Mouse (Mus musculus) megakaryocyte progenitor cell, adult 5-6 weeks (primary cell): ENCODE data around the gene Cfap61. TPM values are rescaled to one million over a fixed set of nuclear protein-coding genes. Genes with fewer than 3 reads are reported as not detected.

Source experiments
- ATAC-seq: replicated peaks from 2 replicates; pipeline ENCODE4 v1.8.0; 2016; ENCODE audit warnings: mild to moderate bottlenecking, moderate TSS enrichment, inconsistent platforms; ENCODE audit not compliant: poor library complexity
- total RNA-seq, 2 experiments: library from RNA; stranded (forward) in 1 of 2; stranded (reverse) in 1 of 2; fragments of 157-497, 149-512 nt in 1 of 2; fragments of 200-1000 nt in 1 of 2; gene quantifications; 2 replicates each; pipeline versions ENCODE4 v1.2.3 to v1.2.4; 2015 to 2017

Gene Cfap61
- total RNA-seq, 2 experiments from 2014 or later: 0.04 to 0.10 TPM

DNA sequence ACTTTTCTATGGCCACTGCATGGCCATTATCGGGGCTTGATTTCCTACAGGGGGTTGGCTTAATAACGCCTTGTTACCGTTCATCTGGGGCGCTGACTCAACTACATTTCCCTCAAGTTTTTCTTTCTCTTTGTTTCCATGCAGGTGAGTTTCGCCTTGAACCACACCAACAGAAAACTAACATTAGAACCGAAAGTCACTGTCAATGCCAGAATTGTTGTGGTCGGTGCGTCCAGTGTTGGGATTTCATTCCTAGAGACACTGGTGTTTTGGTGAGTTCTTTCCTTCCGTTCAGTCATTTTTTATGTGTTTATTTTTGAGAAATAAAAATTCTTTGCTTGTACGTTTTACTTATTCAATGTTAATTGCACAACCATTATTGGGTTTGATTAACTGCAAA is 142.5 kb downstream of the Cfap61 start:
- ATAC-seq: no peak

DNA sequence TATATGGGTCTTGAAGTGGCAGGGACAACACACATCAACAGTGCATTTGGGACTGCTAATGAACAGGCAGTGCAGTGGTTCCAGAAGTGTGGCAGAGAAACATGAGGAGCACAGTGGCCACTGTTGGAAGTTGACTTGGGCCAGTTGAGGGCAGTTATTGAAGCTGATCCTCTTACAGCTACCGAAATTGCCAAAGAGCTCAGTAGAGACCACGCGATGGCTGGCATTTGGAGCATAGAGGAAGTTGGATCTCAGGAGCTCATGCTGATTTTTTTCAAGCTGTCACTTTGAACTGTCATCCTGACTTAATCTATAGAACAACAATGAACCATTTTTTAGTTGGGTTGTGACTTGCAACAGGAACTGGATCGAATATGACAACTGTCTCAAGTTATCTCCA is 145.7 kb downstream of the Cfap61 start:
- ATAC-seq: peak; percentile 82

DNA sequence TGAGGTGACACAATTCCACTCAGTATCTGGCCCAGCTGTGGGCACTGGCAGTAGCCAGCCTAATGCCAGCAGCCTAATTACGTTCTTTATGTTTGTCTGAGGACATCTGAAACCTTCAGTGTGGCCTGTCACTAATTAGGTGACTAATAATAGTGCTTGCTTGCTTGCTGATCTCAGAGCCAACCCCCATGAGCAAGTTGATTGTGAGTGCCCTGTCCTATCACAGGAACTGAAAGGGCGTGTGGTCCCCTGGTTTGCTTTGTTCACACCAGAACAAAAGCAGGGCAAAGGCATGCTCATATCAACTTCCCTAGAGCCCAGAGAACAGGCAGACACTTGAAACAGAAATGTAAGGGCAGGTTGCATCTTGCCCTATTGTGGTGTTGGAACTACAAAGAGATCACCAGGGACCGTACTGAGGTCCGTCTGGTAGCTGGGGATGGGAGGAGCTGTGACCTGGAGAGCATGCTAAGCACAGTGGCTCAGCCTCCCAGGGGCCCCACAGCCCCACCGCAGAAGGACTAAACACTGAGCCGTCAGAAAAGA is 148.8 kb downstream of the Cfap61 start:
- no peak for ATAC-seq

DNA sequence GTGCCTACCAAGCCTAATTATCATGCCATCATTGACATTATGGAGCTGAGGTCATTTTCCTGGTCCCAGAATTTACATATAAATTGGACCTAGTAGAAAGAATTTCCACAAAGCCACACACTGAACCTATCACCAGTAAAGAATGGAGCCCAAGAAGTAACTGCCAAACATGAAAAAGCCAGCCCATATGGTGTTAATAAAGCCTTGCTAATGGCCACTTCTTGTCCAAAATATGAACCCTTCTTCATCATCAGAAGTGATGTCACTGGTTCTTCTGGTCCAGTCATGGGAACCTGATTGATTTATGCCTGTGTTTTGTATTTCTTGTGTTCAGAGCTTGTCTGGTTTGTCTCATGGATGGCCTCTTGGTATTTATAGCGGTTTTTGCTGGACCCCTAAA is 152.8 kb downstream of the Cfap61 start:
- ATAC-seq: no peak

DNA sequence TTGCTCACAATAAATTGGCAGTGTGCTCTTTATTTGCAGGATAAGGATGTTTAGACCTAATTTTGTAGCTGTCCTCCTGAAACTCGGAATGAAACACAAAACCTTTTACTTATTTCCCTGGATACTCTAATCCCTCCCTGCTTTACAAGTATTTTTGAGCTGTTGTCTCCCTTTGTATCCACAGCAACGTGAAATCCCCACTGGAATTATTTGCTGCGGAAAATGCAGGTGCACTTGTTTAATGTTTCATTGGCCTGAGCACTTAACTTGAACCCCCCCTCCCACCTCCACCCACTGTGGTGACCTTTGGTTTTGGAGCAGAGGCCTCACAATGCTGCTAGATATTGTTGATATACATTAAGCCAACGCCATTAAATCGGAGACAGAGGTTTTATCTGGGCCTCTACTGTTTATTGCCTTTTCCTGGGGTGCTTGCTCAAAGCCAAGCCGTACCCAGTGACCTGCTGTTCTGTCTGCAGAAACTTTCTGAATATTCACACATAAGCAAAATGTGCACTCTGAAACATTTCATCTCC is 154.6 kb downstream of the Cfap61 start:
- ATAC-seq: no peak

DNA sequence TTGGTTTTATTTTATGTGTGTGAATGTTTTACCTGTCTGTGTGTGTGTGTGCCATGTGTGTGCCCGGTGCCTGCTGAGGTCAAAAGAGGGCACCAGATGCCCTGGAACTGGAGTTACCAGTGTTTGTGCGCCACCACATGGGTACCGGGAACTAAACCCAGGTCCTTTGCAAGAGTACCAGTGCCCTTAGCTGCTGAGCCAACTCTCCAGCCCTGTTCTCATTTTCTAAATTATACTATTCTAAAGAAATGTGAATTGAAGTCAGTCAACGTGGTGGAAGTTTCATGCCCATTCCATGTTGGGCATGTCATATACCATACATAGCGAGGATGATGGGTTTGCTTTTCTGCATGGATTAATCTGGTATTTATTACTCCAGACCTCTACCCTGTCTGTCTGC is 162.9 kb downstream of the Cfap61 start:
- ATAC-seq: no peak

DNA sequence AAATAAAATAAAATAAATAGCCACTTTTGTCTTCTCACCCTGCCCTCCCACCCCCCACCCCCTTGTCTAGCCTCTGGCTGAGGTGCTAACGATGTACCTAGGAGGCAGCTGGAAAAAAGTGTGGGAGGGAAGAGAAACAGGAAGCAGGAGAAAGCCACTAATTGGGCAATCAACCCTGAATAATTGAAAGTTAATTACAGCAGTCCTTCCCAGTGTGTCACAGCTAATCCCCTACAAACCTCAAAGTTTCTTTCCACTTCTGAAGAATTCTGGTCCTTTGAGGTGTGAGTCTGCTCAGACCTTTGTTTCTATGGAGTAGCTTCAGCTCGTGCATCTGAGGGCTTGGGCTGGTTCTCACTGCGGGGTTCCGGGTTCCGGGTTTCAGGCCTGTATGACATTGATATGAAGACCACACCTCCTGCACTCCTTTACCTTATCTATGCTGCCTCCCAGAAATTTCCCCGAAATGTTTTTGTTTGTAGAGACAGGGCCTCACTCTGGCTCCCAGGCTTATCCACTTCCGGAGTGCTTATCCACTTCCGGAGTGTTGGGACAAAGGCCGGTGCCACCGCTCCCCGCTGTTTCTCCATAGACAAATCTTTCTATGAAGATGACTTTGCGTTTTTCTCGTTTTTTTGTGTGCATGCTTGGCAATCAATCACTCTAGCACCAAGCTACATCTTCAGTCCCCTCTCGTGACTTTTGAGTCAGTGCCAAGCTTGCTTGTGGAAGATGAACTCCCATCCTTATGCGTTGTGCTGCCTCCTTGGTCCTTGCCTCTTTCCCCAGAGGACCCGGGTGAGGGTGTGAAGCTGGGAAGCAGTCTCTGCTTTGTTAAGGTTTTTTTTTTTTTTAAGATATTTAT is 164.5 kb downstream of the Cfap61 start:
- peak; percentile 71 for ATAC-seq

DNA sequence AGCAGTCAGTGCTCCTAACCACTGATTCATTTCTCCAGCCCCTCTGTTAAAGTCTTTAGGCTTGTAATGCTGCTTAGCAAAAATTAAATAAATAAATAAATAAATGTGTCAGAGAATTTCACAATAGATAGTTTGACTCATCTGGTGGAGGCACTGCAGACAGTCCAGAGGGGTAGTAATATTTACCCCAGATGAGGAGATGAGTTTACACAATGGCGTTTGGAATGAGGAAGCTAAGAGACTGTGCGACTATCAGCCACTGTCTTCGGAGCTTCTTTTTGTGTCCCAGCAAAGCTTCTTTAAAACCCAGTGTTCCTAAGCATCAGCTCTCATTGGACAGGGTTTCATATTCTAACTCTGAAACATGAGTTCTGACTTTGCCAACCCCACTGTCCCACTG is 165.3 kb downstream of the Cfap61 start:
- ATAC-seq: peak; percentile 81

DNA sequence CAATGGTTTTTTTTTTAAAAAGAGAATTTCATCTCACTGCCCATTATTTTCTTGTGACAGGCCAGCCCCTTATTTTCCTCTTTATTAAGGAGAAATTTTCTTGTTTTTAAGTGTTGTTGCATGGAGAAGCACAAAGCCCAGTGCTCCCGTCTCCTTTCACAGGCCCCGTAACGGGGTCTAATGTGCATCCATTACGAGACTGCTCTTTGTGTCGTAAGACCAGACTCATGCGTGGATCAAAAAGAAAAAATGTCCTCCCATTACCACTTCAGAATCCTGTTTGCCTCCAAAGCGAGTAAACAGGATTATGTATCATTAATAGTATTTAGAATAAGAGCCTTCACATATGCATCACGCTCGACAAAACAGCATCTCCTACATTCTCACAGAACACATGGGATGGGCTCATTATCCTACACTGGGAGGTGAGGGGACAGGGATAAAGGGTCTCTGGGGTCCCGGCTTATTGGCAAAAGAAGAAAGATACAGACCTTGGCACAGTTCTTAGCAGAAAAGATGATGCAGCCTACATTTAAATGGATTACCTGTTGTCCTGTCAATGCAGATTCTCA is 166.0 kb downstream of the Cfap61 start:
- ATAC-seq: no peak

DNA sequence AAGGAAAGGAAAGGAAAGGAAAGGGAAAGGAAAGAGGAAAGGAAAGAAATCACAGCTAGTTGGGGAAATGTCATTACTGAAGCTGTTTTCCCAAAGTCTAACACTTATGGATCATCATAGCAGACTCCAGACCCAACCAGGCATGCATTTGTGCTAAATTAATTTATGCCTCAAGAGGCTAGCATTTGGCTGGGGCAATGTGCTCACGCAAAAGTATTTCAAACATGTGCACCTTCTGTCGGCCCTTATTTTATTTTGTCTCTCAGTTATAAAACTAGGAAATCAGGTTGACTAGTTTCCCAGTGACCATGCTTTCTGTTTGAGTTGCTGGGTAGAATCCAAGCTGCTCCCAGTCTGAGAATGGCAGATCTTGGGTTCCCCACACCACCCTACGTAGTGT is 168.0 kb downstream of the Cfap61 start:
- ATAC-seq: no peak

DNA sequence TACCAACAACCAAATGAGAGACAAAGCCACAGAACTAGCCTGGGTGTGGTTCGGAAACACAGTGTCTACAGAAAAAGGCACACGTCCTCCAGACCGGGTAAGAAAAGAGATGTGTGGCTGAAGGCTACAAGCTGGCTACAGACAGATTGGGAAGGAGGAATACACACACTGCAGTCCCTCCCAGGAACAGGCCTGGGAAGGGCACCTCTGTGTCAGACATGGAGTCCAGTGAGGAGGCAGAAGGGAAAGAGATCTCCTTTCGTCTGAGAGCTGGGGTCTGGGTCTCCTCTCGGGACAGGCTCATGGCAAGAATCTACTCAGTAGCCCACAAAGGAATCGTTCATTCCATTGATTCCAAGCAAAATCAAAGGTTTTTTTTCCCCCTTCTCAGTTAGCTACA is 170.8 kb downstream of the Cfap61 start:
- no peak for ATAC-seq

DNA sequence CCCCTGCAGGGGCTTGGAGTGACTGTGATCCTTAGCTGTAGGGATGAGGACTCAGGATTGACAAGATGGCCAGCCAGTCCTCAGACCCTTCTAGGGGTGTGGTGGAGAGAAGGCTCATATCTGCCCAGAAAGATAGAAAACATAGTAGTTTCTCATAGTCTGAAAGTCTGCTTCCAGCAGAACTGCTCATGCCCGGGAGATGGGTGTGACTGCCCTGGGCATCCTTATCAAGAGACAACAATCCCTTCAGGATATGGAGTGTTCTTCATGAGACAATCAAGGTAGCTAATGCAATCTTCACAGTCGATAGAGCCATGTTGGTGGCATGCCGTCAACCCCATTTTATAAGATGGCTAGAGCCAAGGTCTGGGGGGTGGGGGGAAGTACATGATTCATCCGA is 173.4 kb downstream of the Cfap61 start:
- ATAC-seq: no peak

DNA sequence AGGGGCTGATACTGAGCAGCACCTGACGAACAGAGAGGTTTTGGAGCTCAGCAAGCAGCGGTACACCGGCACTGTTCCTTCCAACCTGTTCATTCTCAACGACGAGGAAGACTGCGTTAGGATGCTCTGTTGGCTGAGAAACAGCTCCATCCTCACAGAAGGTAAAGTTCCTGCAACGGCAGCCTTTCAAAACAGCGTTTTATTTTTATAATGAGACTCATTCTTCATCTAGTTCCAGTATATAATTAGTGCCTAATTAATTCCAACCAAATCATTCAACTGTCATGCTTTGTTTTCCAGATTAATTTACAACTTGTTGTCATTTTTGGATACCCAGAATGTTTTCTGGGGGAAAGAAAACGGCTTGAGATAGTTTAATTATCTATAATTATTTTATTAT is 175.3 kb downstream of the Cfap61 start:
- no peak for ATAC-seq

DNA sequence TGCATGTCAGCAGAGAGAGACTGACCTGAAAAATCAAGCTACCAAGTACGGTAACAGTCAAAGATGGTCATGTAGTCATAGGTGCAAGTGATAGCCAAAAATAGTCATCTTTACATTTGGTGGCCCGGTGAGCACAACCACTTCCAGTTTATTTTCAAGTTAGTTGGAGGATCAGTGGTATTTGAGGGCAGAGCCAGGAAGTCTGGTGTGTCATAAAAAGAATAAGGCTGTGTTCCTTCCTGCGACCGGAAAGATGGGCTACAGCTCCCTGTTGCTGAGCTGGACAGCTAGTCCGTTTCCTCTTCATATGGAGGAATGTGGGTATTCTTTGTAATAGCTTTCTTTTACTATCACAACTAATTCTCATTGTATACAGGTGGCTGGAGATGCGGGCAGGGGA is 181.7 kb downstream of the Cfap61 start:
- peak; percentile 92 for ATAC-seq

DNA sequence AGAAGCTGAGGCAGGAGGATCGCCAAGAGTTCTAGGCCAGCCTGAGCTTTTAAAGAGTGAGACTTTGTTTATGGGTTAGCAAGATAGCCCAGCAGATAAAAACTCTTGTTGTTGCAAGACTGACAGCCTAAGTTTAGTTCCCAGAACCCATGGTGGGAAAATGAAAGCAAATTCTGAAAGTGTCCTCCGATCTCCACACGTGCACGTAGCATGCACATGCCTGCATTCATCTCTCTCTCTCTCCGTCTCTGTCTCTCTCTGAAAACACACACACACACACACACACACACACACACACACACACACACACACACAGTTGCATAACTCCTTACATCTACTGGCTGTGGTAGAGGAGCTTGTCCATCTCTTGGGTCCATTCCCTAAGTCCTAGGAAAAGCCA is 182.1 kb downstream of the Cfap61 start:
- ATAC-seq: 0 out of 2 replicates have a peak, but pooled peaks have one; percentile 15

DNA sequence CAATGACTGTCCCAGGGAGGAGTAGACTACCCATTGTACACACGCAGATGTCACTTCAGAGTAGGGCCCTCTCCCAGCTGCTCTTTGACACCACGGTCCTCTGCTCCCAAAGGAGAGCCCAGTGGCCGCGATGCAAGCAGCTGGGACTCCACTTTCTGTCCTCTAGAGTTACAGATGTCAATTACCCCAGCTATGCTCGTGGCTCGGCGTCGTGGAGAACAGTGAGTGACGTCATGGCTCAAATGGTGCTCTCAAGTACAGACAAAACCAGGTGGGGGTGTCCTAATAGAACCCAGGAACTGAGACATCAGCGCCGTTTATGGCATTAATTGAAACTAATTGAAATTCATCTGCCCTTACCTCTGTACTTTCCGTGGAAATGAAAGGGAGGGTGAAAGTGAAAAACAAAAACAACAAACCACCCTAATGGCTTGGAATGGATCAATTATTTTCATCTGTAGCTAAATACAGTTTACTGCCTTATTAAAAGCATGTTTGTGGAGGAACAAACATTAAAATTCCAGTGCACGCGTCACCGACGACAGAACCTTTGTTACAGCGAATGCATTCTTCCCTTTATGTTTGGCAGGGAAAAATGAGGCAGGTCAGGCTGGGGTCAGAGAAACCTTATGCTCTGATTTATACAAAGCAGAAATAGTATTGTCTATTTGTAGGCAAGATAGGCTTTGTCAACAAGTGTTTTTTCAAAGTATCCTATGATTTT is 182.8 kb downstream of the Cfap61 start:
- ATAC-seq: no peak

DNA sequence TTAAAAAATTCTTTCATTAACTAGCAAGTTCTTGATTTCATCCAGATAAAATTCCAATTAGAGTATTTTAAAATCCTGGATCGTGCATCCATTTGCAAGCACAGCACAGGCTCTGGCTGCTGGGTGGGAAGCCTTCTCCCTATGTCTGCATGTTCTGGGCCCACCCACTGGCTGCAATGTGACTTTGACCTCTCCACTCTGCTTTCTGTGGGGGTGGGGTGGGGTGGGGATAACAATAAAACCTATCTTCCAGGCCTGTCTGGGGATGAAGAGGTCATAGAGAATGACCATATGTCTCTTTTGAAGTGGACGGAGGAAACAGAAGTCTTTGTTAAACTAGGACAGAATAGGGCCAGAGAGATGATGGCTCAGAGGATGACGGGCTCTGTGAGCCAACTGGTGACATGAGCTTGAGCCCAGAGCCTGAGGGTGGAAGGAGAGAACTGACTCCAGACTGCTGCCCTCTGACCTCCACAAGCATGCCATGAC is 183.4 kb downstream of the Cfap61 start:
- ATAC-seq: no peak

DNA sequence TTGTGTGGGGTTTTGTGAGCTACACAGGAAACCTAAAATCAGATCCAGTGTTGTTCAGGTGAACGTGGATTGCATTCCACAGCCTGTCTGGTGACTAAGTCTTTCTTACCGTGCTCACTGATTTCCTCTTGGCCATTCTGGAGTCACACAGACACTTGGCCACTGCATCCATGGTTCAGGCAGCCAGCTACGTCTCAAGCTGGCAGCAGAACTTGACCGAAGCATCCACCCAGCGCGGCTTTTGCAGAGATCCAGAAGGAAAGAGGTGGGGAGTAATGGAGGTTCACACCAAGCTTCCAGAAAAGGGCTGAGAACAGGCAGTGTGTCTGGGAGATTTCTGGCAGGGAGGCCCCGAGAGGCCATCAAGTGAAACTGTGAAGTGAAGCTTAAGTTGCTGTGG is 187.0 kb downstream of the Cfap61 start:
- no peak for ATAC-seq

DNA sequence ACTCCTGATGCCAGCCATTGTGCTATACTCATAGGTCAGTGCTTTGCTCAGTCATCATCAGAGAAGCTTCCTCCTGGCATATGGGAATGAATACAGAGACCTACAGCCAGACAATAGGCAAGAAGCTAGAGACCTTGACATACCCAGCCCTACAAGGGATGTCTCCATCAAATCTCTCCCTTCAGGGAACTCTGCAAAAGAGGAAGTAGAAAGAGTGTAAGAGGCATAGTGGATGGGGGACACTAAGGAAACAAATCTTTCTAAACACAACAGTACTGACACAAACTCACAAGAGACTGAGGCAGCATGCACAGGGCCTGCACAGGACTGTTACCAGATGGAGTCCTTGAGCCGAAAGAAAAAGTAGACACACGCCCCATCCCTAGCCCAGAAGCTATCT is 190.5 kb downstream of the Cfap61 start:
- peak; percentile 42; the same call in 1 of the 2 replicates for ATAC-seq

DNA sequence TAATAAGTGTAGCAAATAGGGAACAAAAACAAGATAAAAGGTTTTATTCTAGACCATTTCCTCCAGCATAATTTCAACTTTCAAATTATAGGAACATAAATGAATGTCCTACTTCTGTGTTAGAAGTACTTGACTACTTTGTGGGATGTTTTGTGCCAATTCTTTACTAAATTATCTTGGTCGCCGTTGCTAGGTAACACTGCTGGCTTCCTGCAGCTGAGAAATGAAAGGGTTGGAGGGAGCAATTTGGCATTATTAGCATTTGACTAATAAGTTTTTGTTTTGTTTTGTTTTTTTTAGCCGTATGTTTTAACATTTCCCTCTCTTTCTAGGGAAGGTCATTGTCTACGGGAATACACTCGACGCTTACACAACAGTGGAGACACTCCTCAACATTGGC is 194.0 kb downstream of the Cfap61 start:
- ATAC-seq: no peak

DNA sequence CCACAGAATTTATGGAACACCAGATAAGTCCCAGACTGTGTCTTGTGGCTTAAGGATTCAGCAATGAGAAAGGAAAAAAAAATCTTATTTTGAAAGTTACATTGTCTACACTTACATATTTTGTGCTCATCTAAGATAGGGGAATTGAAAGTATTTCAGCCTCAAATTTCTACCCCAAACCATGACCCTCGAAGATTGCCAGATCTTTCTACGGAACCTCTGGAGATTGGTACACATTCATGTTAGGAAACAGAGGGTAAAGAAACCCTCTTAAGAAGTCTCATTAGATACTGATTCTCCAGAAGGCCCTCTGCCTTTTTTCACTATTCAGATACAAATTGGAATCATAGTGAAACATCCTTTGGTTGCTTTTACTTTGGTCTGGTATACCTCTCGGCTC is 195.9 kb downstream of the Cfap61 start:
- ATAC-seq: peak; percentile 57
